Mouse (Mus musculus): ENCODE measurements around the gene Rab3b.

Gene Rab3b

GRCm38 (mm10) chr4:108878963-108879822 is at the start of gene Rab3b:
Rab3b (plus strand) TSS chr4:108879063.
- in situ Hi-C loops (cut with MboI, MseI) = no loop called here

DNA sequence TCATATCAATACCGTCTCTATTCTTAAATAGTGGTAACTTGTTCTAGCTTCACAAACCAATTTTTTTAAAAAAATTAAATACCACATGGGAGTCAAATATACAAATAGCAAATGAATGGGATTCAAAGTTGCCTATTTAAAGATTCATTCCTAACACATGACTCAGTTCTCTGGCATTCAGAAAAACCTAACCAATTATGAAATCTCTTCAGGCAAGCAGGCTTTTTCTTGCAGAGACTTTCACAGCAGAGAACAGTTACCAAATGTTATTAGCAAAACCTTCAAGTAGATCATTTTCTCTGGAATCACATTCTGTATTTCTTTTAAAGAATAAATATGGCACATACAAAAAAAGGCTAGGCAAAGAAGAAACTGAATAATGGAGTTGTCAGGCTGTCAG is 48.2 kb upstream of the Rab3b start:
- in situ Hi-C loops (cut with MboI, MseI) = no loop called here

GRCm38 (mm10) chr4:108832916-108833827 is 45.7 kb upstream of the Rab3b start, which contains the start of gene Btf3l4:
Btf3l4 (minus strand) TSS chr4:108833614.
- in situ Hi-C loops (cut with MboI, MseI) = no loop called here

DNA sequence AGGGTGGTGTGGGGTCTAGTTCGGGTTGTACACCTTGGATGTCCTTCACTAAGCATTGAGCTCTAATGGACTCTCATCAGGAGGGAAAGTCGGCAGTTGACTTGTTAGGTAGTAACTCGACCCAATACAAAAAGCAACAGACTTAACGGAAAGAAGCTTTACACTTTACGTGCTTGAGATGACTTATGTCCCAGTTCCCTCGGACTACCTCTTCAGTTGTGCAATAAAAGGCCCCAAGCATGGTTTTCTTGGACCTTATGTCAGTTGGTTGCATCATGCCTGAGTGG is 45.1 kb upstream of the Rab3b start:
- in situ Hi-C loops (cut with MboI, MseI) = no loop called here

GRCm38 (mm10) chr4:108834115-108834970 is 44.5 kb upstream of the Rab3b start, which contains the start of gene Txndc12:
Txndc12 (plus strand) TSS chr4:108834601.
- in situ Hi-C loops (cut with MboI, MseI) = no loop called here

DNA sequence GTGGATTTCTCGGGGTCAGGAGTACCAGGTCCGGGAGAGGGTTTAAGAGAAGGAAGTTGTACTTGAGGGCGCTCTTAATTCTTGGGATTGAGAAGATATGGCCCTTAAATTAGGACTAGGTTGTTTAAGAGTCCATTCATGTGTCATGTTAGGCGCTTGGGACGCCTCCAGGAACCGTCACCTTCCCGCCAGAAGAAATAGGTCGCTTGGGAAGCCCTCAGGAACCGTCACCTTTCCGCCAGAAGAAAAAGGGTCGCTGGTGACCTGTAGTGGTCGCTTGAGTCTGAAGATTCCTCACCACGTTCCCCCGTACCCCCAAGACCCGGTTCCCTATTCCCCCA is 43.9 kb upstream of the Rab3b start:
- in situ Hi-C loops (cut with MboI, MseI) = no loop called here

DNA sequence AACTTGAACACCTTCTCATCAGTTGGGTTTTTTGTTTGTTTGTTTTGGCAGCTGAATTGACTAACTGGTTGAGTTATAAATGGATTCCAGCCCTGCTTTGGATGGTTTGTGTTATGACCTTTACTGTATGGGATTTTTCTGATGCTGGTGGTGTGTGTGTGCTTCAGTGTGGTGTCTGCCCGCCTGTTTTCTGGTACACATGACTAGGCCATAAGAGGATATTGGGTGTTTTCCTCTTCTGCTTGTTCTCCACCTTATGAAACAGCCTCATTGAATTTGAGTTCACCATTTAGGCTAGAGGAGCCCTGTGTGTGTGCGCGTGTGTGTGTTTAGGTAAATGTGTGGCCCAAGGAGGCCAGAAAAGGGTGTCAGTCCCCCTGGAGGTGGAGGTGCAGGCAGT is 43.4 kb upstream of the Rab3b start:
- in situ Hi-C loops (cut with MboI, MseI) = no loop called here

DNA sequence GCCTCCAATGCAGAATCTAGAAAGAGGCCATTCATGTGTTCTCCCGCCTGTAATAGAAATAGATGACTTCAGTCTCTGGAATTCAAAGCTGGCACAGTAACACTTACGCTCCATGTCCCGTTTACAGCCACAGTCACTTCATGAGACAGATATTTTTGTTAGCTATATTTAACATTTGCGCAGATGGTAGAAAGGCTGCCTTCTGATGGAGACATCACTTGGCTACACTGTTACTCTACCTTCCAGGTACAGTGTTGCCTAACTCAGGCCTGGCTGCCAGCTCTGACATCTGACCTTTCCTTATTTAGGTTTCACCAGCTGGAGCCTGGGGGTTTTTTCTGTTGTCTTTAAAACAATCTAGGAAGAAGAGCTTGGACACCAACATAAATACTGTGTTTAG is 40.8 kb upstream of the Rab3b start:
- in situ Hi-C loops (cut with MboI, MseI) = no loop called here

DNA sequence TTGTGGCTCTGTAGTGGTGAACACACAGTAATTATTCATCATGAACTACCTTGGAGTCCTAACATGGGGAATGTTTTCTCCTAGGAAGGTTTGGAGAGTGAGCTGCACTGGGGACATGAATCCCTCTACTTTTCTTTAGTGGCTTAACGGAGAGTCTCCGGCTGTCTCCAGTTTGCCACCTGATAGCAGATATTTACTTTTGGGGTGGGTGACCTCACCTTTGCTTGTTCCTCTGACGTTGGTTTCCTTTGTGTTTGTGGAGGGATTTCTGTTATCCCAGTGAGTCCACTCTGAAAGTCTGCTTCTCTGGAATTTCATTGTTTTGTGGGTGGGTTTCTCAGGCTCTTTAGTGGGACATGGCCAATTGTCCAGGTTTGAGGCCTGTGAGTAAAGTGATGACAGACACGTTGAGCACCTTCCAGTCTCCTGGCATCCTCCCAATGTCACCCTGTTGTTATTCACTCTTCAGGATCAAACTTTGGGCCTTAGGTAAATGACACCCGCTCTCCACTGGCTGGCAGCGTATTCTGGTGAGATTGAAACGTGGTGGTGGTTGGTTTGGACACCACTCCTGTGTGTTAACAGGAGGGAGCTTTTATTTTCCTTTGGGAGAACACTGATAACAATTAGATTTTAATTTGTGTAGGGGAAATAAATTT is 36.8 kb upstream of the Rab3b start:
- in situ Hi-C loops (cut with MboI, MseI) = no loop called here

- in situ Hi-C loops (cut with MboI, MseI) = no loop called here
Measured at GRCm38 (mm10) chr4:108843336-108843735, 35.5 kb upstream of the Rab3b start.

GRCm38 (mm10) chr4:108845824-108846569 is 32.9 kb upstream of the Rab3b start:
- in situ Hi-C loops (cut with MboI, MseI) = no loop called here

DNA sequence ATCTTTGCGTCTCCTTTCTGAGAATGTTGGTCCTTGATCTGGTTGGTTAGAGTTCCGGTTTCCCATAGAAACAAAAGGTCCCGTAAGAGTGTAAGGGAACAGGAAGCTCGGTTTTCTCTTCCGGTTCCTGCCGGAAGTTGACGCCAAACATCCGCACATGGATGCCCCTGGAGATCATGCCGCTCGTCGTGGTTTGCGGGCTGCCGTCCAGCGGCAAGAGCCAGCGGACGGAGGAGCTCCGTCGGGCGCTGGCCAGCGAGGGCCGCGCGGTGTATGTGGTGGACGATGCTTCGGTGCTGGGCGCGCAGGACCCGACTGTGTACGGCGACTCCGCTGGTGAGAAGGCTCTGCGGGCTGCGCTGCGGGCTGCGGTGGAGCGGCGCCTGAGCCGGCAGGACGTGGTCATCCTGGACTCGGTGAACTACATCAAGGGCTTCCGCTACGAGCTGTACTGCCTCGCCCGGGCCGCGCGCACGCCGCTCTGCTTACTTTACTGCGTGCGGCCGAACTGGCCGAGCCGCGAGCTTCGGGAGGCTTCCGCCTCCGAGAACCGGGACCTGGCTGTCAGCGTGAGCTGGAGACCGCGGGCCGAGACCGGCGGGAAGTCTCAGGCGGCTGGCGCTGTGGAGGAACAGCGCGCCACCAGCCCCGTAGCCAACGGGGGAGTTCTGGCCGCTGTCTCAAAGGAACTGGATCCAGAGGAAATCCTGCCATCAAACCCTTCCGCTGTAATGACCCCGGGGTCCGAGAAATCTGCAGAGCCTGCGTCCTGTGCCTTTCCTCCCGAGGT is 31.0 kb upstream of the Rab3b start, which contains the start of gene Kti12:
Kti12 (plus strand) TSS at position 71 of the 790 bp plus-strand sequence.
- in situ Hi-C loops (cut with MboI, MseI) = no loop called here

GRCm38 (mm10) chr4:108848505-108848848 is 30.4 kb upstream of the Rab3b start, which contains the start of gene A730015C16Rik:
A730015C16Rik (minus strand) TSS chr4:108848619.
- in situ Hi-C loops (cut with MboI, MseI) = no loop called here

GRCm38 (mm10) chr4:108866806-108867205 is 12.1 kb upstream of the Rab3b start:
- in situ Hi-C loops (cut with MboI, MseI) = loop anchor here (5.0 kb wide), 2 partner anchors 110 to 300 kb away; no protein-coding TSS in a partner anchor

DNA sequence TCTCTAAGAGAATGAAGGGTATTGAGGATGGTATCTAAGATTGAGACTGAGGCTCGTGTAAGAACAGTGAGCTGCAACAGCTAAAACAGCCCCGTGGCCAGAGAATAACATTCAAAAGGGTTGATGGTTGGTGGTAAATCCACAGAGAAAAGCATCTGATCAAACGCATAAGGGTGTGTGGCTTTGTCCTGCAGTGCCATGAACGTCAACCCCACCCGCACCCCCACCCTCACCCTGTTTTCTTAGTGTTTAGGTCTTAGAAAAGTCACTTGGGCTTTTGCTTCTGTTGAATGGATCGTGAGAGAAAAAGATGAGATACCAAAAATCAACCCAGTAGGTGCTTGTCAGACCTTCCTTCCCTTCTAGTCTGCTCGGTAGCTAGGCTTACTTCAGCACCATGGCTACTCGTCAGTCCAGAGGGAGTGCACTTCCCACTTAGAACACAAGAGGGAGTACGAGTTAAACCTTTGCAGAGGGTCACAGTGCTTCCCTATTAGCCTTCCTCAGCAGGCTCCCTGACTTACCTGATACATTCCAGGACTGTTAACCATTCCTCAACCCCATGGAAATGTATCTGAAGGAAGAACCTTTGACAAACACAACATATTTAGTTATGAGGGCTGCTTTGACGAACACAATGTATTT is 9.0 kb upstream of the Rab3b start:
- in situ Hi-C loops (cut with MboI, MseI) = loop anchor here (5.0 kb wide), 2 partner anchors 107 to 297 kb away; no protein-coding TSS in a partner anchor

DNA sequence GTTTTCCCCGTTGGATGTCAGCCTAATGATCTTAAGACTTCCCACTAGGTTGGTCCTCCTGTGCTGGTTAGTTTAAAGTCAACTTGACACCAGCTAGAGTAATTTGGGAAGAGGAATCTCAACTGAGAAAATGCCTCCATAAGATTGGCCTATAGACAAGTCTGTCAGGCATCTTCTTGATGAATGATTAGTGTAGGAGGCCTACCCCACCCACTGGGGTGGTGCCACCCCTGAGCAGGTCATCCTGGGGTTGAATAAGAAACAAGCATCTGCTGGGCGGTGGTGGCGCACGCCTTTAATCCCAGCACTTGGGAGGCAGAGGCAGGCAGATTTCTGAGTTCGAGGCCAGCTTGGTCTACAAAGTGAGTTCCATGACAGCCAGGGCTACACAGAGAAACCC is 5.1 kb upstream of the Rab3b start:
- in situ Hi-C loops (cut with MboI, MseI) = no loop called here

DNA sequence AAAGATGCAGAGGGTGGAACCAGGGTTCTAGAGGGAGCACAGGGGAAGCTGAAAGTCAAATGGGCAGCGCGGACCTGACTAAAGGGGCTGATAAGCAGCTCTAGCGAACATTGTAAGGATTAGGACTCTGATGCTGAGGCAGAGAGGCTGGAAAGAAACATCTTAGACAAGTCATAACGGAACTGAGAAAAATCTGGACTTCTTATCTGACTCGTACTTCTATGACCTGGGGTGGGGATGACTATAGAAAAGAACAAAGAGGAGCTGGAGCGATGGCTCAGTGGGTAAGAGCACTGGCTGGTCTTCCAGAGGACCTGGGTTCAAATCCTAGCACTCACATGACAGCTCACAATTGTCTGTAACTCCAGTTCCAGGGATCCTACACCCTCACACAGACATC is 962 bp upstream of the Rab3b start:
- in situ Hi-C loops (cut with MboI, MseI) = no loop called here

GRCm38 (mm10) chr4:108883815-108884214 is 5.0 kb downstream of the Rab3b start:
- in situ Hi-C loops (cut with MboI, MseI) = no loop called here

GRCm38 (mm10) chr4:108887456-108887855 is 8.6 kb downstream of the Rab3b start:
- in situ Hi-C loops (cut with MboI, MseI) = no loop called here
